Mouse (Mus musculus) thymus, adult 2 months (tissue): Measurements from ENCODE around the gene Snx3.
A peak's percentile ranks its signal among the peaks of the same experiment; 100 is the strongest.

Experiments used
- CTCF ChIP-seq: fragments of 200-500 bp; IDR thresholded peaks from 2 replicates; pipeline ENCODE4 v1.5.1; 2012; ENCODE audit warnings: mild to moderate bottlenecking, control low read depth, low read length, moderate library complexity, borderline replicate concordance; ENCODE audit not compliant: control insufficient read depth, poor library complexity, insufficient read depth; ENCODE audit errors: extremely low read depth
- POLR2A ChIP-seq: fragments of 200-500 bp; IDR thresholded peaks from 2 replicates; pipeline ENCODE4 v1.6.1; 2012; ENCODE audit warnings: mild to moderate bottlenecking, low read length, control low read depth, moderate library complexity; ENCODE audit not compliant: control insufficient read depth, poor library complexity, insufficient read depth; ENCODE audit errors: extremely low read depth

DNA sequence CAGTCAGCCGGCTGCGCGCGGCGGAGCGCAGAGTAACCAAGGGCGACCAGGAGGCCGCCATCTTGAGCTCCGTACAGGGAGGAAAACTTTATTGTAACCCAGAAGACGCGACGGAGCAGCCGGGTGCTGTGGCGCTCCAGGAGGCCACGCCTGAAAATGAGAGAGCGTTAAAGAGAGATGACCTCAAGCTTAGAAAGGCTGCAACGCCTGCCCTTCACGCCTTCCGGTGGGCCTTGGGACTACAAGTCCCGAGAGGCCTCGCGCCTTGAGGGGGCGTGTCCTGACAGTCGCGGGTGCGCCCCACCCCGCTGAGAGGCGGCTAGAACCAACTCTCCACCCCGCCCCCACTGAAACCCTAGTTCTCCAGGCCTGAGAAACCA, 23.5 kb upstream of the Snx3 start, which contains the start of gene Afg1l:
- TF ChIP-seq CTCF: 0 out of 2 replicates have a peak, but pooled peaks have one; percentile 38
- TF ChIP-seq POLR2A: peak; percentile 70
